Mouse (Mus musculus) bone marrow, adult 2 months (tissue): ENCODE data around the gene B4galt4. TPM values are rescaled to one million over a fixed set of nuclear protein-coding genes. Genes with fewer than 3 reads are reported as not detected.
"Not testable (repeated sequence)": the region's sequence is repeated elsewhere in the genome, so short reads cannot be mapped to it uniquely, and the experiment has no call there.

Experiments used
- H3K27ac ChIP-seq: fragments of 200-500 bp; 2 replicates; pipeline ENCODE4 v1.5.1; 2012; ENCODE audit warnings: low read depth, mild to moderate bottlenecking, control low read depth, inconsistent platforms, low read length; ENCODE audit not compliant: control insufficient read depth, poor library complexity, insufficient read depth
- H3K4me1 ChIP-seq: fragments of 200-500 bp; 2 replicates; pipeline ENCODE4 v1.6.1; 2011; ENCODE audit warnings: low read length; ENCODE audit not compliant: control insufficient read depth, insufficient read depth
- H3K4me3 ChIP-seq: fragments of 200-500 bp; replicated peaks from 2 replicates; pipeline ENCODE3; 2011; ENCODE audit warnings: mild to moderate bottlenecking, low read depth, low read length, control low read depth; ENCODE audit not compliant: control insufficient read depth
- CTCF ChIP-seq: fragments of 200-500 bp; IDR thresholded peaks from 2 replicates; pipeline ENCODE4 v1.5.1; 2011; ENCODE audit warnings: low read length, control low read depth; ENCODE audit not compliant: control insufficient read depth, insufficient read depth
- POLR2A ChIP-seq: fragments of 200-500 bp; IDR thresholded peaks from 2 replicates; pipeline ENCODE4 v1.6.1; 2011; ENCODE audit warnings: low read depth, mild to moderate bottlenecking, control low read depth, low read length, borderline replicate concordance; ENCODE audit not compliant: control insufficient read depth
- WGBS: fragments of 180-500 bp; shearing (Covaris S2); methylation state at CpG from one replicate; pipeline ENCODE4 v1.1.7; 2018; 5-methylcytosine and 5-hydroxymethylcytosine counted together
- polyA plus RNA-seq: library from polyadenylated mRNA; stranded (reverse); fragments of >200 nt; gene quantifications from 2 replicates; pipeline ENCODE4 v1.2.4, GENCODE M21; 2011; ENCODE audit warnings: low replicate concordance; ENCODE audit not compliant: missing spikeins, insufficient read depth, insufficient read length

The B4galt4 gene
- polyA plus RNA-seq, 1 experiment, result 12.8 TPM

DNA sequence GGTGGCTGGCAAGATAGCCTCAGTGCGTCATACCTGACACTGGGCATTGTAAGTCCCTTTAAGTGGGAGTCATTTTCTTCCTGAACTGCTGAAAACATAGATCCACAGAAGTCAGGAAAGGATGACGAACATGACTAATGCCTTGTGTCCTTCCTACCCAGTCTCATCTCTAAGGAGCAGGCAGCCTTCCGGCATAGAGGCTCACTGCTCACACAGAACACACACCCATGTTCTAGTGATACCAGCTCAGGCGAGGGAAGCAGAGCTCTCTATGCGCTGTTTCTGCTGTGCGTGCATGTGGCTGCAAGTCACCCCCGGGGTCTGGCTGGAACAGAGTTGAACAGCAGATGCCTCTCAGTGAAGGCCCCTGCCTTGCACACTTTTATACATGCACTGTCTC is 43.2 kb downstream of the B4galt4 start:
- H3K4me1 ChIP-seq, result no peaks in the 10 kb centered on the region
- 86% methylated on average over 7 of the region's 7 CpGs for WGBS
- H3K4me3 ChIP-seq, result no peak overlapping the region
- no peak overlapping the region for H3K27ac ChIP-seq
- no peak for TF ChIP-seq POLR2A
- TF ChIP-seq CTCF, result no peak

DNA sequence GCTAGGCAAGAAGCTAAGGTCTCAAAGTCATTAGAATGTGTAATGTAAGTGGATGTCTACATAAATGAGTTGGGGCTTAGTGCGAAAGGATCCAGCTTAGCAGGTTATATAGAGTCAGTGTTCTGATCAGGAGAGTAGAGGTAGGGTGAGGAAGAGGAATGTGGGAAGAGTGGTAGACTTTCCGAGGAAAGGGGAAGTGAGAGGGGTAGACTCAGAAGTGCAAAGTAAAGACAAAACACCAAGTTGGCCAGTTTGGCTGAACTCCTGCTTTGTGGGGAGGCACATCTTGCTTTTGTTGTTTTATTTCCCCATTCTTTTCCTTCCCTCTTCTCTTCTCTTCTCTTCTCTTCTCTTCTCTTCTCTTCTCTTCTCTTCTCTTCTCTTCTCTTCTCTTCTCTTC is 47.0 kb downstream of the B4galt4 start:
- WGBS, result 44% methylated on average over 2 of the region's 2 CpGs

DNA sequence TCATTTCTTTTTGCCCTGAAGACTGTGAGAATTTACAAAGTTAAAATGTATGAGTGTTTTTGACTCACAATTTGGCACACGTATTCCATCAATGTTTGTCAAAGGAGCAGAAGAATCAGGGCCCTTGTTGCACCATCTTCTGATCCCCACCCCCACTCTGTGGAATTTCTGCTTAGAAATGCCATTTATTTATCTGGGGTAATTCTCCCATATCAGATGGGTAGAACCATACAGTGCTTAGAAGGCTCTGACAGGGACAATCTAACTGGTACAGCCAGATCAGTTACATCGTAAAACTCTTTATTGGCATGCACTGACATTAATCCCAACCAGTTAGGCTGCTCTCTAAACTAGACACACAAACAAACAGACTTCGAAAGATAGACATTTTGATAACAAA is 47.9 kb downstream of the B4galt4 start:
- H3K4me3 ChIP-seq, result no peak overlapping the region
- H3K27ac ChIP-seq, result no peak overlapping the region
- no peaks in the 10 kb centered on the region for H3K4me1 ChIP-seq
- 78% methylated on average over 3 of the region's 3 CpGs for WGBS
- no peak for TF ChIP-seq POLR2A
- TF ChIP-seq CTCF, result no peak

More for the DNA sequence above, 47.0 kb downstream of the B4galt4 start:
- Histone ChIP-seq H3K4me1 (no peaks in the 10 kb centered on the region), H3K27ac (no peak overlapping the region), H3K4me3 (no peak overlapping the region)
- no peak for TF ChIP-seq POLR2A
- no peak for TF ChIP-seq CTCF

DNA sequence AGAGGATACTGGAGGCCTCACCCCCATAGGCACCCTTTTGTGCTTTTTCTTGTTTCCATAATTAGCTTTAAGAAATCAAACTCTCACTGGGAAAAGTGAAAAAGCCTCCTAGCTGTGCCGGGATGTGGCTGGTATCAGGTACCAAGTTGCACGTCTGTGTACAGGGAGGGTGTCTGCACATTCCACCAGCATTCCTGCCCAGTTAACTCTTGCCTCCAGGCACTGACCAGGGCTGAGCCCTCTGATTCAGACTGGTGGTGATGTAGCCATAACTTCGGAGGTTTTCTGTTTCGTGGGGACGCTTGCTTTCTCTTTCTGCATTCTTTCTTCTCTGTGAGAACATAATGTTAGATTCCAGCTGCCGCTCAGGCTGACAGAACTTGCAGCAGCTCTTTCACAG is 51.1 kb downstream of the B4galt4 start:
- Histone ChIP-seq H3K4me3 (no peak overlapping the region), H3K27ac (no peak overlapping the region), H3K4me1 (no peaks in the 10 kb centered on the region)
- 76% methylated on average over 6 of the region's 6 CpGs for WGBS
- TF ChIP-seq CTCF (no peak), POLR2A (no peak)

DNA sequence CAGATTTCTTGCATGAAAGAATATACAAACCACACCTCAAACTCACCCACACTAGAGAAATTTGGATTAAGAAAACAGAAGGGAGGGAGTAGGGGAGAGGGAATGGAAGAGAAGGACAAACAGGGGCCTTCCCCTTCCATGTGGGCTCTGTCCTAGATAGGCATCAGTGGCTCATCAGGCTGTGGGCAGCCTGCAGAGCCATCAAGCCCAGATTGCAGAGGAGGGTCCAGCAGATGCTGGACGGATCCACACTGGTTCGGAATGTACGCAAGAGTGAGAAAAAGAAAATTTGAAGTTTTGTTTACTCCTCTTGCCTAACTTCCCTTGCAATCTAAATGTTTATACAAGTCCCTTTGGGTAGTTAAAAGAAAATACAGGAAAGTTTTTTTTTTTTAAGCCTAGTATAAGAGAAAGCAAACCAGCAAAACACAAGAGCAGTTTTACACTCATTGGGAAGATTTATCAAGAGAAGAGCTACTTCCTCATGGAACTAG is 56.9 kb downstream of the B4galt4 start:
- H3K4me3 ChIP-seq, result no peak overlapping the region
- no peak overlapping the region for H3K27ac ChIP-seq
- WGBS, result 80% methylated on average over 3 of the region's 3 CpGs
- no peaks in the 10 kb centered on the region; the same call in 1 of the 2 replicates for H3K4me1 ChIP-seq
- TF ChIP-seq POLR2A, result no peak
- TF ChIP-seq CTCF, result no peak

DNA sequence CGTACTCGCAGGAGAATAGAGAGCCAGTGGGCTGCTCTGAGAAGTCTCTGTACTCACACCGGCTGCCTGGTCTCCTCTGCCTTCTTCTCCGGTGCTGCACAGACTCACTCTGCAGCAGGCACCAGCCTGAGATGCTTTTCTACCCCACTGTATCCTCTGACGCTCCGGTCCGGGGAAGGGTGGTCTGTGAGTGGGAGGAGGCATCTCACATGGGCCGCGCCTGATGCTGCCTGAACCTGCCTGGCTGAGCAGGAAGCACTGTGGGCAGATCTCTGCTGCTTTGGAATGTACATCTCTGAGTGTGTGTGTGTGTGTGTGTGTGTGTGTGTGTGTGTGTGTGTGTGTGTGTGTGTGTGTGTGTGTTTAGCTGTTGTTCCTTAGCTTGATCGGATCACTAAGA is 58.0 kb downstream of the B4galt4 start, which contains the start of gene Upk1b:
TSS of gene Upk1b (minus strand) at position 238 of the 400 bp plus-strand sequence.
- TF ChIP-seq CTCF, result no peak
- TF ChIP-seq POLR2A, result no peak
- Histone ChIP-seq H3K4me3 (no peak within 1 kb of the TSS), H3K4me1 (no peaks in the 10 kb centered on the region; the same call in 1 of the 2 replicates), H3K27ac (no peak within 1 kb of the TSS)
- 14% methylated on average over 10 of the region's 10 CpGs for WGBS

DNA sequence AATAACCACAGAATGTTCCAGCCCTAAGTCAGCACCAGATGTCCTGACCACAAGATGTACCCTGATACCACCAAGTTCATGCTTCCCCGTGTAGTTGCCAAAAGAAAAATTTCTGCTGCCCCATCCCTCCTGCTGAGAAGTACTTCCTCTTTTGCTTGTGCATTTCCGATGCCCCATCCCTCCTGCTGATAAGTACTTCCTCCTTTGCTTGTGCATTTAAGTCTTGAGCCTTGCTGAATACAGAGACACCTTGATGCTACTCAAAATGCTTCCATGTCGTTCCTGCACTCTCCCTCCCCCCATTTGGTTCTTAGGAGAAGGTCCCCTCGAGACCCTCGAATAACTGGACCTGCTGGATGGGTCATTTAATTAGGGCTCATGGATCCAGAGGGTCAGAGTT is 65.7 kb downstream of the B4galt4 start:
- not testable (repeated sequence) for H3K4me1 ChIP-seq, H3K27ac ChIP-seq, H3K4me3 ChIP-seq
- WGBS, result 71% methylated on average over 5 of the region's 5 CpGs

DNA sequence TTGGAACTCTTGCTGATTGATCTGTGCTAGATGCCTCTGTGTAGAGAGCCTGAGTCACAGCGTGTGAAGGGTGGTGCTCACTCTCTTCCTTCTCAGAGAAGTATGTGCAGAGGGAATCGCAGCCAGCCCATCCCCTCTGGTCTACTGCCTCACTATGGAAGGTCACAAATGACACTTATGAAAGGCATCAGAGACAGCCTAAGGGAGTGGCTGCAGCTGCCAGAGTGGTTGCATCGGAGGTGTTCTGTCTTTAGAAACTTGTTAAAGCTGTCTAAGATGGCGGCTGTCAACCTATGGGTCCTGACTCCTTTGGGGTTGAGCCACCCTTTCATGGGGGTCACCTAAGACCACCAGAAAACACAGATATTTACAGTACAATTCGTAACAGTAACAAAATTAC is 68.1 kb downstream of the B4galt4 start:
- 81% methylated on average over 5 of the region's 5 CpGs for WGBS
- H3K4me1 ChIP-seq, result no peaks in the 10 kb centered on the region
- no peak overlapping the region for H3K4me3 ChIP-seq
- H3K27ac ChIP-seq, result no peak overlapping the region
- TF ChIP-seq POLR2A, result no peak
- TF ChIP-seq CTCF, result no peak

DNA sequence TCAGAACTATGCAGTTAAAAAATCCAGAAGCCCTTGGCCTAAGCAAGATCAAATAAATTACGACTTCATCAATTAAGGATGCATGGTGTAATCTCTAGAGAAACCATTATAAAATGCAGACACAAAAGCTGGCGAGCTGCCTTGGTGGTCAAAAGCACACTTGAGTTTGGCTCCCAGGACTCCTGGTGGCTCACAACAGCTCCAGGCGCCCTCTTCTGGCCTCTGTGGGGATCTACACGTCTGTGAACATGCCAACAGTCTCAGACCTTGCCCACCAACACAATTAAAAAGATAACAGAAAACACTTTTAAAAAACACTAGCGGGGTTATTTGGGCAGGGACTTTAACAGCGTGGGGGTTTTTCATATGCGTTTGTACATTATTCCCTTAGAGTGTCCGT is 70.5 kb downstream of the B4galt4 start:
- H3K4me1 ChIP-seq, result no peaks in the 10 kb centered on the region
- H3K4me3 ChIP-seq, result no peak overlapping the region
- TF ChIP-seq POLR2A (no peak), CTCF (peak; percentile 72)
- H3K27ac ChIP-seq, result no peak overlapping the region
- 24% methylated on average over 8 of the region's 8 CpGs for WGBS

Other genes starting within 250 kb of the B4galt4 start
- gene Timmdc1, start 219.6 kb upstream of the B4galt4 start, polyA plus RNA-seq, result 9.8 and 13.9 TPM in 2 replicates
- 6.1 and 12.0 TPM in 2 replicates for gene Poglut1, start 192.0 kb upstream of the B4galt4 start, polyA plus RNA-seq
- 26.1 and 35.7 TPM in 2 replicates for gene Tmem39a, start 183.6 kb upstream of the B4galt4 start, polyA plus RNA-seq
- gene Arhgap31, start 29.0 kb upstream of the B4galt4 start, polyA plus RNA-seq, result 3.6 and 6.1 TPM in 2 replicates
- not detected in 2 replicates for gene Upk1b, start 58.1 kb downstream of the B4galt4 start, polyA plus RNA-seq
- gene 4930435E12Rik, start 86.5 kb downstream of the B4galt4 start, polyA plus RNA-seq, result not detected in 2 replicates
- gene Igsf11, start 150.4 kb downstream of the B4galt4 start, polyA plus RNA-seq, result 0.38 and 1.2 TPM in 2 replicates